Mouse (Mus musculus) regulatory T cell (primary cell): ENCODE data around the gene Camk2b.
"Not testable (repeated sequence)": the region's sequence is repeated elsewhere in the genome, so short reads cannot be mapped to it uniquely, and the experiment has no call there.

ENCODE experiments used
- in situ Hi-C: fragments of 300-600 bp; cut with MboI, MseI; formaldehyde crosslinking; loops from one replicate; pipeline ENCODE4 v1.15.1; 2025; ENCODE audit warnings: high pct_unique_total_duplicates

Gene Camk2b

GRCm38 (mm10) chr11:6066176-6066575 lies at the start of gene Camk2b:
Gene Camk2b, minus strand, starts transcription at chr11:6066362.
- in situ Hi-C loops, result no loop called here

- in situ Hi-C loops, result no loop called here
These were observed 45.7 kb upstream of the Camk2b start for GRCm38 (mm10) chr11:6111734-6112484.

GRCm38 (mm10) chr11:6109990-6110389 lies 43.8 kb upstream of the Camk2b start:
- in situ Hi-C loops, result no loop called here

- in situ Hi-C loops, result no loop called here
These were observed 42.1 kb upstream of the Camk2b start for GRCm38 (mm10) chr11:6108296-6108695.

GRCm38 (mm10) chr11:6107722-6108121 lies 41.6 kb upstream of the Camk2b start:
- in situ Hi-C loops, result no loop called here

GRCm38 (mm10) chr11:6104734-6105133 lies 38.6 kb upstream of the Camk2b start:
- in situ Hi-C loops, result no loop called here

- in situ Hi-C loops, result not testable (repeated sequence)
These were observed 30.5 kb upstream of the Camk2b start for GRCm38 (mm10) chr11:6096637-6097036.

- in situ Hi-C loops, result no loop called here
These were observed 20.8 kb upstream of the Camk2b start for GRCm38 (mm10) chr11:6086991-6087390.

GRCm38 (mm10) chr11:6078737-6079136 lies 12.6 kb upstream of the Camk2b start:
- in situ Hi-C loops, result no loop called here

- in situ Hi-C loops, result no loop called here
These were observed 9.5 kb upstream of the Camk2b start for GRCm38 (mm10) chr11:6075618-6076066.

GRCm38 (mm10) chr11:6068181-6068957 lies 2.2 kb upstream of the Camk2b start:
- in situ Hi-C loops, result no loop called here

GRCm38 (mm10) chr11:6067160-6067559 lies 998 bp upstream of the Camk2b start:
- in situ Hi-C loops, result no loop called here

- in situ Hi-C loops, result no loop called here
These were observed 526 bp downstream of the Camk2b start for GRCm38 (mm10) chr11:6065551-6066121.

- in situ Hi-C loops, result no loop called here
These were observed 1.1 kb downstream of the Camk2b start for GRCm38 (mm10) chr11:6065046-6065521.

- in situ Hi-C loops, result no loop called here
These were observed 1.7 kb downstream of the Camk2b start for GRCm38 (mm10) chr11:6064215-6065045.

- in situ Hi-C loops, result no loop called here
These were observed 2.5 kb downstream of the Camk2b start for GRCm38 (mm10) chr11:6063501-6064214.

- in situ Hi-C loops, result no loop called here
These were observed 3.1 kb downstream of the Camk2b start for GRCm38 (mm10) chr11:6063065-6063464.

- in situ Hi-C loops, result no loop called here
These were observed 3.8 kb downstream of the Camk2b start for GRCm38 (mm10) chr11:6062329-6062728.

- in situ Hi-C loops, result no loop called here
These were observed 4.3 kb downstream of the Camk2b start for GRCm38 (mm10) chr11:6061891-6062290.

- in situ Hi-C loops, result no loop called here
These were observed 7.0 kb downstream of the Camk2b start for GRCm38 (mm10) chr11:6059162-6059561.

- in situ Hi-C loops, result loop anchor here (5.0 kb wide), 1 partner anchor 99 kb away; no protein-coding TSS in a partner anchor
These were observed 12.8 kb downstream of the Camk2b start for GRCm38 (mm10) chr11:6053386-6053785.
